ENCODE assay signal across 9 mouse cellular contexts in the genomic region with DNA sequence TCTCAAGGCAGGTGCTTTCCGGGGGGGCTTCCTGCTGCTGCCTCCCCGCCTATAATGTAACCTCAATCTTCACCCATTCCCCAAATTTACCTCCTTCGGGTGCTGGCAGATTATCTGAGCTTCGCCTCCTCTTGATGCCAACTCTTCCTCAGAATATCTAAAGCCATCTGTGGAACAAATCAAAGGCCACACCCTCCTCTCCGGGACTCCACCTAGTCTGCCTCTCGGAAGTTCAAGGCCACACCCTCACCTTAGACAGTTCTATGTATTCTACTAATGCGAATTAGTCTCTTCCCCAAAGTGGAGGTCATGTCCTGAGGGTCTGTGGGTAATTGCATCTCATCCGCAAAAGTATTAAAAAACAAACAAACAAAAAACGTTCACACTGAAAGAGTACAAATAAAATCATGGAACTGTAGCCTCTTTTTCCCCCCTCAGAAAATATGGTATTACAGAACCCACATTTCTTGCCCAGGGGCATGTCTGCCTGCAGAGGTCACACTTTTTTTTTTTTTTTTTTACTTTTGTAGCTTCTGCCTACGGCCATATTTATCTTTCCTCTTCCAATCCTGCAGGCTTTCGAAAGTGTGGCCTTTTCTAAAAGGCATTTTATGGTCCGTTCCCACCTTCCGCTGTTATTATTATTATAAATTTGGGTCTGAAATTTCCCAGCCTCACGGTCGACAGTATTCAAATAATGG. TPM values are rescaled to one million over a fixed set of nuclear protein-coding genes. Genes with fewer than 3 reads are reported as not detected.
DNase-seq lines count a peak whose midpoint lies in the region; ATAC-seq and TF ChIP-seq lines count a peak whose summit lies in the region.
"Had no signal": no experiment of that assay in that cellular context is flagged by ENCODE, and none has a peak within 500 bp of the region (broad histone marks: within the 10 kb centered on the region; RNA-seq: fewer than 3 reads in every experiment).

No protein-coding gene starts in this region.

- no peak for TF ChIP-seq EP300 in stomach, postnatal 0 days (optimal IDR thresholded peaks at IDR 0.05)

- no peak for TF ChIP-seq POLR2A in testis, adult 2 months (IDR thresholded peaks at IDR 0.05; ENCODE audit: control insufficient read depth, low read depth, low read length)

- 21% methylated on average over 15 of the region's 15 CpGs for WGBS in forebrain, embryonic 11.5 days
- WGBS in stomach, postnatal 0 days = 16% methylated on average over 15 of the region's 15 CpGs

- no peak for DNase-seq in testis, postnatal 10 days (ENCODE audit: low spot score)
- DNase-seq in forebrain, embryonic 11.5 days (ENCODE audit: low spot score) = peak; percentile 48
- DNase-seq in liver = peak; percentile 65
- DNase-seq in stomach, postnatal 0 days (ENCODE audit: low spot score) = no peak
- DNase-seq in left cerebral cortex, adult 18-20 months (ENCODE audit: low spot score in 2 of 2) = no peak
- DNase-seq in layer of hippocampus, adult 11-12 months (ENCODE audit: low spot score) = no peak

- H3K27me3 ChIP-seq in testis, adult 2 months (ENCODE audit: control insufficient read depth, insufficient read depth, low read length) = no peaks in the 10 kb centered on the region
- H3K27me3 ChIP-seq in forebrain, embryonic 11.5 days (ENCODE audit: control insufficient read depth, insufficient read depth, low read length) = peaks cover 17% of the 10 kb centered on the region
- no peaks in the 10 kb centered on the region for H3K27me3 ChIP-seq in stomach, postnatal 0 days (ENCODE audit: control insufficient read depth, insufficient read depth, low read length)

- peak overlapping the region; percentile 97 for H3K4me2 ChIP-seq in forebrain, embryonic 11.5 days (ENCODE audit: low read depth, low read length, severe bottlenecking)
- peak overlapping the region; percentile 92 for H3K4me2 ChIP-seq in stomach, postnatal 0 days (replicated peaks; ENCODE audit: low read depth)

- no peak for ATAC-seq in forebrain, embryonic 11.5 days (replicated peaks; ENCODE audit: low FRiP score)
- no peak for ATAC-seq in stomach, postnatal 0 days (ENCODE audit: low FRiP score, low TSS enrichment)
- ATAC-seq in monocyte, adult 5-6 weeks (replicated peaks; ENCODE audit: insufficient number of reproducible peaks, low FRiP score, low TSS enrichment, poor library complexity, severe bottlenecking) = no peak

- no peaks in the 10 kb centered on the region for H3K36me3 ChIP-seq in testis, adult 2 months (ENCODE audit: control insufficient read depth, insufficient read depth, low read length)
- H3K36me3 ChIP-seq in forebrain, embryonic 11.5 days (ENCODE audit: control insufficient read depth, insufficient read depth, low read length) = no peaks in the 10 kb centered on the region
- H3K36me3 ChIP-seq in stomach, postnatal 0 days (ENCODE audit: control insufficient read depth, insufficient read depth, low read length) = no peaks in the 10 kb centered on the region

- H3K27ac ChIP-seq in testis, adult 2 months (ENCODE audit: control insufficient read depth, insufficient read depth, low read depth, low read length) = no peak overlapping the region
- H3K27ac ChIP-seq in forebrain, embryonic 11.5 days (ENCODE audit: low read depth, low read length) = peak overlapping the region; percentile 62; the same call in 1 of the 2 replicates
- H3K27ac ChIP-seq in stomach, postnatal 0 days (replicated peaks) = no peak overlapping the region

- peak overlapping the region; percentile 93 for H3K4me3 ChIP-seq in testis, adult 2 months (ENCODE audit: control insufficient read depth, low read depth, low read length)
- peak overlapping the region; percentile 52 for H3K4me3 ChIP-seq in forebrain, embryonic 11.5 days (ENCODE audit: low read depth, low read length)
- peak overlapping the region; percentile 53; the same call in 1 of the 2 replicates for H3K4me3 ChIP-seq in stomach, postnatal 0 days (ENCODE audit: low read depth, low read length)

- H3K9ac ChIP-seq in forebrain, embryonic 11.5 days (ENCODE audit: low read length) = peak overlapping the region; percentile 79
- H3K9ac ChIP-seq in stomach, postnatal 0 days (ENCODE audit: low read length) = no peak overlapping the region

- no peak for TF ChIP-seq CTCF in testis, adult 2 months (IDR thresholded peaks at IDR 0.05; ENCODE audit: control insufficient read depth, insufficient read depth, insufficient replicate concordance, low read depth, low read length)
- TF ChIP-seq CTCF in stomach, postnatal 0 days (IDR thresholded peaks at IDR 0.05; ENCODE audit: low read depth) = no peak

- peaks cover 10% of the 10 kb centered on the region for H3K4me1 ChIP-seq in testis, adult 2 months (ENCODE audit: control insufficient read depth, insufficient read depth, low read length)
- peaks cover 6% of the 10 kb centered on the region for H3K4me1 ChIP-seq in forebrain, embryonic 11.5 days (replicated peaks; ENCODE audit: control insufficient read depth, insufficient read depth, low read length)
- H3K4me1 ChIP-seq in stomach, postnatal 0 days (replicated peaks; ENCODE audit: control insufficient read depth, insufficient read depth) = 0 out of 2 replicates have a peak, but pooled peaks cover 3% of the 10 kb centered on the region

- no peaks in the 10 kb centered on the region for H3K9me3 ChIP-seq in forebrain, embryonic 11.5 days (ENCODE audit: control insufficient read depth, low read length)
- H3K9me3 ChIP-seq in stomach, postnatal 0 days (ENCODE audit: control insufficient read depth, low read length) = no peaks in the 10 kb centered on the region

RNA-seq across cellular contexts. Expression of a gene that starts 10.2 kb away (rescaled TPM):
- 515 and 590 TPM in 2 replicates for polyA plus RNA-seq in testis, adult 2 months (2012; rRNA removed)
- polyA plus RNA-seq in forebrain, embryonic 11.5 days (2014; fragmentation: Nextera tagmentation; extraction: Ambion mirVana) = 10.1 and 12.2 TPM in 2 replicates
- 7.0 and 7.6 TPM in 2 replicates for polyA plus RNA-seq in stomach, postnatal 0 days (2015; fragmentation: Nextera tagmentation; extraction: Ambion mirVana)
- total RNA-seq in monocyte, adult 5-6 weeks (2017) = 223 to 304 TPM (median 264 TPM) in 3 replicates
- 10 to 100 TPM; 54.7 to 59.3 TPM for total RNA-seq in left cerebral cortex, adult 18-20 months (2021)

RNA-seq across cellular contexts. Expression of a gene that starts 56.1 kb away (rescaled TPM):
- polyA plus RNA-seq in testis, adult 2 months (2012; rRNA removed) = 98.0 and 115 TPM in 2 replicates
- polyA plus RNA-seq in forebrain, embryonic 11.5 days (2014; fragmentation: Nextera tagmentation; extraction: Ambion mirVana) = 173 and 174 TPM in 2 replicates
- polyA plus RNA-seq in stomach, postnatal 0 days (2015; fragmentation: Nextera tagmentation; extraction: Ambion mirVana) = 137 and 138 TPM in 2 replicates
- 62.2 to 89.0 TPM (median 73.4 TPM) in 3 replicates for total RNA-seq in monocyte, adult 5-6 weeks (2017)
- total RNA-seq in left cerebral cortex, adult 18-20 months (2021) = 10 to 100 TPM; 24.3 to 27.2 TPM

RNA-seq across cellular contexts. Expression of a gene that starts 57.5 kb away (rescaled TPM):
- 0.42 and 2.4 TPM in 2 replicates for polyA plus RNA-seq in testis, adult 2 months (2012; rRNA removed)
- polyA plus RNA-seq in forebrain, embryonic 11.5 days (2014; fragmentation: Nextera tagmentation; extraction: Ambion mirVana) = 1.5 and 2.0 TPM in 2 replicates
- polyA plus RNA-seq in stomach, postnatal 0 days (2015; fragmentation: Nextera tagmentation; extraction: Ambion mirVana) = 106 and 115 TPM in 2 replicates
- not detected in 3 replicates for total RNA-seq in monocyte, adult 5-6 weeks (2017)
- total RNA-seq in left cerebral cortex, adult 18-20 months (2021) = not detected
- total RNA-seq: common myeloid progenitor, adult 5-6 weeks had no signal

Comparison
In these comparisons a context has a peak if more than half of its experiments do, and no peak if none do; other contexts are left out.
1. DNase-seq: peak in forebrain, embryonic 11.5 days (single experiment) and liver (single experiment); none in testis, postnatal 10 days (single experiment), stomach, postnatal 0 days (single experiment), left cerebral cortex, adult 18-20 months (0 of 2) and layer of hippocampus, adult 11-12 months (single experiment).
2. RNA of a gene that starts 10.2 kb away (polyA plus RNA-seq): 515 to 590 TPM in testis, adult 2 months; 10.1 to 12.2 TPM in forebrain, embryonic 11.5 days and 7.0 to 7.6 TPM in stomach, postnatal 0 days; every median in the first group is over 10 times any median in the second.
3. RNA of a gene that starts 57.5 kb away (polyA plus RNA-seq): 106 to 115 TPM in stomach, postnatal 0 days; 1.5 to 2.0 TPM in forebrain, embryonic 11.5 days and 0.42 to 2.4 TPM in testis, adult 2 months; every median in the first group is over 10 times any median in the second.
4. Peak in every context shown above with its lines, with median percentiles within 50 percentile points of each other: H3K4me3 ChIP-seq.